Mouse (Mus musculus) ES-CJ7 (cell line): Measurements from ENCODE around the gene Trpm5.

Experiments used
- DNase-seq: peaks from one replicate; pipeline ENCODE4 v3.0.0; 2011; ENCODE audit warnings: low read depth, low spot score

Trpm5 gene

GRCm38 (mm10) chr7:143106062-143106461 lies 11.6 kb upstream of the Trpm5 start, which contains the start of gene Kcnq1:
Kcnq1 (plus strand) TSS chr7:143106362.
- no peak for DNase-seq

- no peak for DNase-seq
Measured at GRCm38 (mm10) chr7:143105258-143105897, 10.9 kb upstream of the Trpm5 start.

DNA sequence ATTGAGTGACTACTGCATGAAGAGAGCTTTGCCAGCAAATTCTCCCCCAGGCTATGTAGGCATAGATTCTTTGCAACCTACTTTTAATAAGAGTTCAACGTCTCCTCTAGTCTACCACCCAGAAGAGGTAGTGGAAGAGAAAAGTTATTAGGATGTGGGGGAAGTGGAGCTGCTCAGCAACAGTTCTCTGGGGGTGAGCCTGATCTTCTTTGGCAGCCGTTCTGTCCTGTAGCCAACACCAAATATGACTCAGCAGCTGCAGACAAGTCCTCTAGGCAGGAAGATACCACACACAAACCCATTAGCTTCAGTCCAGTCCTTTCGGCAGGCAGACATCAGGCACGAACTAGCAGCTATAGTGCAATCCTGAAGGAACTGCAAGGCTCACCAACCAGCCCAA lies 6.3 kb upstream of the Trpm5 start:
- DNase-seq, result no peak

DNA sequence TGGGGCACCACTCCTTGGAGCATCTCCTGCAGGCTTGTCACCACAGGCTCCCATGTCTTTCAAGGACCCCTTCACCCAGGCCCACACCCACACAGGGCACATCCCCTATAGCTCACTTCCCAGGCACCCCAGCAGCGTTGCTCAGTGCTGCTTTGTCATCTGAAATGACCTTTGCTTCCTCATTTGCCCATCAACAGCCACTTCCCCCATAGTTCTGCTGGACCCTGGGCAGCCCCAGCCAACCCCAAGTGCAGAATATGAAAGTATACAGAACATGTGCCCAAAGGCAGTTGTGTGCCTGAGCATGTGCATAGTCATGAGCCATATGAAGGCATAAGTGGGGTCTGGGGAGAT lies 1.1 kb upstream of the Trpm5 start:
- DNase-seq, result no peak

DNA sequence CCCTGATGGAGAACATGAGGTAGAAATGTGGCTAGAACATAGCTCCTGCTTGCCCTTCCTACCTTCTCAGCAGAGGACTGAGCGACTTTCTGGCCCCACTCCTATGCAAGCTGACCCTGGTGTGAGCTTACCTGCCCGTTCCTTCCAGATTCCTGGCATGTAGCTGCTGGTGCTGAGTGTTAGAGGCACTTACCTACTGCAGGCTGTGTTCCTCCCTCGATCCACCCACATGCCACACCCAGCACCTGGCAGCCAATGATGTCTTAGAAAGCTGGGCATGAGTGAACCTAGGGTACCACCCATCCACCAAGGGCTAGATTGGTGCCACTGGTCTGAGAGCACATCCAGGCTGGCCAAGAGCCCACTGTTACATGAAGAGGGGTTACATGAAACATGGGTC lies 595 bp downstream of the Trpm5 start:
- DNase-seq, result no peak

DNA sequence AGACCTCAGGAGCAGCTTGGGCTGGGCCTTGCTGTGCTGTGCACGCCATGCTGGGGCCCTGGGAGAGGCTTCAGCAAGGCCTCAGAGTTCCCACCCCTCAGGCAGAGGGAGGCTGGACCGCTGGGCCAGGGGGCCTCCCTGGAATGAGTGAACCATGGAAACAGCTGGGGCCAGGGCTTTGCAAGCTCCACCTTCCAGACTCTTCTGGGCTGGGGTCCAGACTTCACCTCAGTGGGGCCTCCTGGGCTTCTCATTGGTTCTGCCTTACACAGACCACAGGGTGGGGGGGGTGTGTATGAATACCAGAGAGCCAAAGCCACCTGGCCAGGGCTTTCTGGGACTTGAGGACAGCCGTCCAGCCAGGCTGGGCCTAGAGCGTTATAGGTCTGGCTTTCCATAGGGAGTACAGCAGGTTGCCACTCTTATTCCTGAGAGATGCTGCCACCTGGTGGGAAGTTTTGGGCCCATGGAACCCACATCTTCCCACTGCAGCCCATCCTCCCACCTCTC lies 7.3 kb downstream of the Trpm5 start:
- peak; percentile 71 for DNase-seq

DNA sequence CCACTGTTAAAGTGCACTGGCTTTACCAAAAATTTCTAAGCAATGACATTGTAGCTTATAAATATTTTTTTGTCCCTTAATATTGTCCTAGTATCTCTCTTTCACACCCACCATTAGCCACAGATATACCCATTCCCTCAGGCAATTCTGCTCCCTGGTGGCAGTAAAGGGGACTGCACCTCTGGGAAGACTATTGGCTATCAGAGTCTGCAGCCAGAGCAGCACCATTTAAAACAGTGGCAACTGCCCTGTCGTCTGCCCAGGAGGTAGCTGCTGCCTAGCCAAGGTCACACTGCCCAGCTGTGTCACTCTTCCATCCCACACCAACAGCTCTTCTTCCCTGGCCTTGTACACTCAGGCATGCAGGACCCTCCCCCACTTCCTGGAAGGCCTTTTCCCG lies 8.1 kb downstream of the Trpm5 start:
- peak; percentile 63 for DNase-seq

DNA sequence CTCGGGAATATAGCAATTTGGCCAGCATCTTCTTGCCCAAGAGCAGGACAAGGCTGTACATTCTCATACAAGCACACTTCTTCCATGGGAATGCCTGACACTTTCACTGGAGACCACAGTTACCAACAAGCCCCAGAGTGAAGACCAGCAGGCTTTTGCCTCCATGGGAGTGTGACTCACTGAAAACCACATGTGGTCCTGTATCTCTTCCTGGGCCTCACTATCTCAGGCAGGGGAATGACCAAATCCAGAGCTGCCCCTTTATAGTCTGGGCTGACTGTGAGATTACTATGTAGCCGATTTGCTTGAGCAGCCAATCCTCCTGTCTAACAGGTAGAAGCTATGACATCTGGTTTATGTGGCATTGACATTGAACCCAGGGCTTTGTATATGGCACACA lies 10.7 kb downstream of the Trpm5 start:
- no peak for DNase-seq

DNA sequence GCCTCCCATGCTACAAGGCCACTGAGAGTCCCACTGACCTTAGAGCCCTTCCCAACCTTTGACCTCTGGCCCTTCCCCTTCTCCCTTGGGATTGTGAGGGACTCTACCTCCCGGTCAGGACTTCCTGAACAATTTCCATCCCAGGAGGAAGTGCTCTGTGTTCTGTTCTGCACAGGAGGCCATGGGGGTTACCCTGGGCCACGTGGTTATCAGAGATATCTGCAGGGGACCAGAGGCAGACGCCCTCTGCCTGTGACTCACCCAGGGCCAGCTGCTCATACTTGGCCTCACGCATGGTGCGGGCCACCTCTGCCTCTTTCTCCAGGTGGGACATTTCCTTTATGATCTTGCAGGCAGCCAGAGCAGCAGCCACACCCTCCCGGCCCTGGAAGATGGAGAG lies 12.4 kb downstream of the Trpm5 start:
- no peak for DNase-seq

GRCm38 (mm10) chr7:143077351-143077750 lies 17.1 kb downstream of the Trpm5 start:
- DNase-seq, result no peak

DNA sequence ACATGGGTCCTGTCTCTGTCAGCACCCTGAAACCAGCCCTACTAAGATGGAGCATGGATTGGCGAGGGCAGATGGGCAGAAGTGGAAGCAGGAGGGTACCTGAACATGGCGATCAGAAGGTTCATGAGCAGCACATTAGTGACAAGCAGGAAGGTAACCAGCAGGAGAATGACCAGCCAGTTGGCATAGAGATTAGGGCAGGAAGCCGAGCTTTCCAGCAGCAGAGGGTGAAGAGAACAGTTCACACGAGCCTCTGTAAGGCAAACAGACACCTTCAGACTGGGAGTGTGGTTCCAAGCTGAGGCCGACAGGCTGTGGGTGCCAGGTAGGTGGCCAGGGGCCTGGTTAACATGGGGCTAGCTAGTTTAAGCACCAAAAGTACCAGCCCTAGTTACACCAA lies 19.0 kb downstream of the Trpm5 start:
- no peak for DNase-seq

GRCm38 (mm10) chr7:143073086-143073485 lies 21.4 kb downstream of the Trpm5 start:
- DNase-seq, result peak; percentile 63

- no peak for DNase-seq
Measured at GRCm38 (mm10) chr7:143072605-143073004, 21.8 kb downstream of the Trpm5 start.

DNA sequence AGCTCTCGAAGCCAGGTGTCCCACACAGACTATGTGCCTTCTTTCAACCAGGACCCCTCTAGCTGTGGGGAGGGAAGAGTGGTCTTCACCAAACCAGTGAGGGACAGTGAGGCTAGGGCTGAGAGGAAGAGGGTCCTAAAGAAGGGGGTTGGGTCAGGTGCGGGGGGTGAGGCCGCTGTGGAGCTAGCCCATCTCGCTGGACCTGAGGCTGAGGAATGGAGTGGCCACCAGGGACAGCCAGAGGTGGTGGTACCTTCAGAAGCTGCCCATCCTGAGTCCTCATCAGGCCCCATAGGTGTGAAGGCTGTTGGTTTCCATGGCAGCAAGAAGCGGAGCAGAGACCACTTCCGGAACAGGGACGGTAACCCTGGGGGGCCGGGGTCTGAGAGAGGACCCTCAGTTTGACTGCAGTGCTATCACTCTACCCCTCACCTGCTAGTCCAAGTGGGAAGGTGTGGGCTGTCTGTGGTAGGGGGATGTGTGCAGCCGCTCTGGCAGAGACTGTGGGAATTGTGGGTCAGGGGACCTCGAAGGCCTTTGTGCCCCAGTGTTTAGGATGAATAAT lies 23.9 kb downstream of the Trpm5 start:
- DNase-seq, result no peak

DNA sequence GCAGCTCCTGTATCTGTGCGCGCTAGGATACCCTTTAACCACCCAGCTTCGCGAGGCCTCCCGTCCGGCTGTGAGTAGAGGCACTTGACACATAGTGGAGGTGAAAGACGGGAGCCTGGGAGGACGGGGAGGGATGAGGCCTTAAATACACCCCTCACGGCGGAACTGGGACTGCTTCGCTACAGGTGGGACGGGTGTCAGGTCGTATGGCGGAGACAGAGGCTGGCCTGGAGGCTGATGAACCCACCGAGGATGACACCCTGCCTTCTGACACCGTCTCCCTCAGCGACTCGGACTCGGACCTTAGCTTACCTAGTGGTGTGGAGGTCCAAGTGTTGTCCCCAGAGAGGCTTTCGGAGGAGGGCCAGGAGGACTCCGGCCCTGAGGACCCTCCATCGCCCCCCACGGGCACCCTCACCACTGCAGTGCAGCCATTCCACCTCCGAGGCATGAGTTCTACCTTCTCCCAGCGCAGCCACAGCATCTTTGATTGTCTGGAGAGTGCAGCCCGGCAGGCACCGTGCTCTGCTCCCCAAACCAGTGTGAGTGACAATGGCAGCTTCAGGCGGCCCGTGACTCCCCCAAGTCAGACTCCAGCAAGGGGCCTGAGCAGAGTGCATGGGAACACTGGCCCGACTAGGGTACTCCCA lies 24.6 kb downstream of the Trpm5 start:
- no peak for DNase-seq

GRCm38 (mm10) chr7:143068882-143069591 lies 25.4 kb downstream of the Trpm5 start, which contains the start of gene Tssc4:
Tssc4 (plus strand) TSS chr7:143069249.
- DNase-seq, result peak; percentile 99

GRCm38 (mm10) chr7:143068316-143068881 lies 26.0 kb downstream of the Trpm5 start:
- peak; percentile 79 for DNase-seq

DNA sequence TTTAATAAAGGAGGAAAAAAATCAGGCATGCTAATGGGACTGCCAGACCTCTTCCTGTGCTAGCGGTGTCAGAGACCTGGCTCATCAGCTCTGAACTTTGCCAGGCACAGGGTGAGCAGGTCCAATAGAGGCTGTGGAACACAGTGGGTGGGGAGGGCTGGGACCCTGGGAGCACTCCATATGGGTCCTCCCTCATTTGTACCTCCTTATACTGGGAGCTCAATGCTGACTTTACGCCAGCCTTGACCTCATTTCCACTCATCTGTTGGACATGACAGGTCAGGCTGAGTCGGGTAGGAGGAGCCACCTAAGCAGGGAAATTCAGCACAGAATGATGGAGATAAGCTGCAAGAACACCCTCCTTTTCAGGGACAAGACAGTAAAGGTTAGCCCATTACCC lies 26.5 kb downstream of the Trpm5 start:
- DNase-seq, result no peak

- DNase-seq, result no peak
Measured at GRCm38 (mm10) chr7:143067469-143067868, 27.0 kb downstream of the Trpm5 start.

DNA sequence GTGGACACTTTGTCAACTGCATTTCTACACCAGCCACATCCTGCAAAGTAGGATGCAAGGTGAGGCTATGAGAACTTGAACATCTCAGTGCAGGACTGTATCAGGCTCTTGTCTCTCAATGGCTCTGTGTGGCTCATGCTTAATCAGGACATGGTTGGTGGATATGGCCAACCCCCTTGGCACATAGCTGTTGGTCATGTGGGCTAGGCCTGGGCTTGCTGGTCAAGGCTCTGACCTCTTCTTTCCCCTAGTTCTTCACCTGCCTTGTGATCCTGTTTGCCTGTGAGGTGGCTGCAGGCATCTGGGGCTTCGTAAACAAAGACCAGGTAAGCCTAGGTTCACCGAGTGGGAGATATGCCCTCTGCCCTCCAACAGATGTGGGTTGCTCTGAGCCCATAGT lies 28.8 kb downstream of the Trpm5 start:
- no peak for DNase-seq

DNA sequence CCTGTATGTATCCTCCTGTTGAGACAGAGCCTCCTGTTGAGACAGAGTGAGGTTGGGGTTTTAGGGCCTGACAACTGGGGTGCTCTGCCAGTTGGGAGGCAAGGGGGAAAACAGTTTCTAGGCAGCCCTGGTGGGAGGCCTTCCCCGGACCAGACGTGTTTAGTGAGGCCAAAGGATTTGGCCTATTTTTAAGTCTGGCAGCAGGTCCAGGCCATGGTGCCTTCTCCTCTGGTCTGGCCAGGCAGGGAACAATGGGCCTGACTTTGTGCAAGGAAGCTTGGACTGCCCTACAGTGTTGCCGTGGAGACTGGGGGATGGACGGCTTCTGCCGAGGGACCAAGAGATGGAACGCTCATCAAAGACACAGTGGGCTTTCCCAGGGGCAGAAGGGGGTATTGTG lies 30.2 kb downstream of the Trpm5 start:
- no peak for DNase-seq

DNA sequence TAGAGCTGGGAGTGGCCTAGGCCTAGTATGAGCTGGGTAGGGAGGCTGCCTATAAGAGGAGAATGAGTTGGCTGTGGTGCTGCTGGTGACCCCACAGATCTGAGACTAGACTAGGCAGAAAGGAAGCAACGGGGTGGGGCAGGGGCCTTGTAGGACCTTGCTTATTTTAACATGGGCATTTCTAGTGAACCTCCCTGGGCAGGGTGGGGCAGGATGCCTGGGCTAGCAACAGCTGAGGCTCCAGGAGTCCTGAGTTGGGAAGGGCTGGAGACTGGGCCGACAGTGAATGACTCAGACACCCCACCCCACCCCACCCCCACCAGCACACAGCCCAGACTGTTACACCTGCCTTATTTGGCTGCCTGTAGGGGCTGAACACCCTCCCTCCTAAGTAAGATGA lies 31.7 kb downstream of the Trpm5 start:
- DNase-seq, result peak; percentile 81
